Mouse (Mus musculus): ENCODE data around the gene Mfsd14b.

The Mfsd14b gene

GRCm38 (mm10) chr13:65112459-65113110, at the start of gene Mfsd14b:
Gene Mfsd14b, minus strand, starts transcription at chr13:65112975.
- peak; percentile 90 to 93 for DNase-seq

GRCm38 (mm10) chr13:65149940-65150339, 37.2 kb upstream of the Mfsd14b start, which contains the start of gene Olfr466:
Gene Olfr466, plus strand, starts transcription at chr13:65150240.
- no peak for DNase-seq

- no peak for DNase-seq
These were observed 25.0 kb upstream of the Mfsd14b start, which contains the start of gene Olfr465-ps1 for GRCm38 (mm10) chr13:65137789-65138188. Gene Olfr465-ps1, plus strand, starts transcription at chr13:65138089.

- DNase-seq, result no peak
These were observed 14.5 kb upstream of the Mfsd14b start for GRCm38 (mm10) chr13:65127063-65127847.

GRCm38 (mm10) chr13:65122111-65122510, 9.3 kb upstream of the Mfsd14b start:
- DNase-seq, result no peak

- no peak for DNase-seq
These were observed 8.2 kb upstream of the Mfsd14b start for GRCm38 (mm10) chr13:65120984-65121383.

GRCm38 (mm10) chr13:65113239-65113638, 464 bp upstream of the Mfsd14b start:
- peak in 1 of 2 experiments; percentile 9 for DNase-seq

- DNase-seq, result no peak
These were observed 814 bp downstream of the Mfsd14b start for GRCm38 (mm10) chr13:65111961-65112360.

- DNase-seq, result no peak
These were observed 11.5 kb downstream of the Mfsd14b start for GRCm38 (mm10) chr13:65101232-65101631.

- DNase-seq, result no peak
These were observed 12.1 kb downstream of the Mfsd14b start for GRCm38 (mm10) chr13:65100678-65101077.

- DNase-seq, result no peak
These were observed 15.8 kb downstream of the Mfsd14b start for GRCm38 (mm10) chr13:65097018-65097417.

GRCm38 (mm10) chr13:65095923-65096322, 16.9 kb downstream of the Mfsd14b start:
- no peak for DNase-seq

- no peak for DNase-seq
These were observed 42.8 kb downstream of the Mfsd14b start for GRCm38 (mm10) chr13:65069969-65070368.

- no peak for DNase-seq
These were observed 60.1 kb downstream of the Mfsd14b start, which contains the start of gene Prss47 for GRCm38 (mm10) chr13:65052660-65053059. Gene Prss47, minus strand, starts transcription at chr13:65052760.

GRCm38 (mm10) chr13:65035057-65035456, 77.7 kb downstream of the Mfsd14b start:
- DNase-seq, result peak in 1 of 2 experiments; percentile 1

- no peak for DNase-seq
These were observed 80.0 kb downstream of the Mfsd14b start, which contains the start of gene Spata31d1c for GRCm38 (mm10) chr13:65032758-65033157. Gene Spata31d1c, plus strand, starts transcription at chr13:65033058.

Data from cerebellum, postnatal 14 days (tissue).